Mouse (Mus musculus): ENCODE measurements around the gene Arl3.

DNA sequence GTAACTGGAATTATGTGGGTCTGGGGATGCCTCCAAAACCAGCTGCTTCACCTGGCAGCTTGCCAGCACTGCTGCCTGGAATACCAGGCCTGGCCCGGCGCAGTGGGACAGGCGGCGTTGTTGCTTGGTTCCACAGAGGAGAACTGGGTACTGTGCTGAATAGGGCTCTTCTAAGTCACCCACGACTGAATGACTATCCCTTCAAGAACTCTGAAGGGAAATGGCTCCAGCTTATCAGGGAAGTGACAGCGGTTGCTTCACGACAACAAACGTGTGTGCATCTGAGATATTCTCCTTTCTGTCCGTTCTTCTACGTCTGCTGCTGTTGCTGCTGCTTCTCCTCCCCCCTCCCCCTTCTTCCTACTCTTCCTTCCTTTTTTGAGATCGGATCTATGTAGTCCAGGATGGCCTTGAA, 19.4 kb downstream of the Arl3 start:
- TF ChIP-seq GATA1 (IDR thresholded peaks at IDR 0.05; ENCODE audit: low read length) (peak; percentile 46; the same call in 1 of the 2 replicates), TAL1 (IDR thresholded peaks at IDR 0.05; ENCODE audit: low read length) (peak; percentile 75)

All from erythroblast, embryonic 14.5 days (primary cell).